Mouse (Mus musculus): ENCODE results near the gene Tcf20. TPM values are rescaled to one million over a fixed set of nuclear protein-coding genes. Genes with fewer than 3 reads are reported as not detected.

The Tcf20 gene
- total RNA-seq, 2 experiments from 2014 or later: 139 to 153 TPM

DNA sequence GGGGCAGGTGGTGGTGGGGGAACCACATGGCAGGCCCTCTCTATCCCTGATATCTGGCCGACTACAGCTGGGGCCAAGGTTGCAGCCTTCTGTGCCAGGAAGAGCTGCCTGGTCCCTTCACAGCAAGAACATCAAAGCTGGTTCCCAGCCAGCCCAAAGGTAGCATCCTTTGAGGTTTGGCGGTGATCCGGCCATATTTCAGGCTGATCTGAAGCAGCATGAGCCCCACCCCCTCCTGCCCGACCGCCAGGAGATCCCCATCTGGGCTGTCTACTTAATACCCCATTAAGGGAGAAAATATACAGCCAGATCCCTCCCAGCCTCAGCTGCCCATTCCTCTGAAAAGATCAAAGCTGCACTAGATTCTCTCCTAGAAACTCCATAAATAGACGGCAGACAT is 59.6 kb downstream of the Tcf20 start:
- peak in 1 of 2 experiments; percentile 46 for DNase-seq (ENCODE audit: low spot score in 2 of 2)

DNA sequence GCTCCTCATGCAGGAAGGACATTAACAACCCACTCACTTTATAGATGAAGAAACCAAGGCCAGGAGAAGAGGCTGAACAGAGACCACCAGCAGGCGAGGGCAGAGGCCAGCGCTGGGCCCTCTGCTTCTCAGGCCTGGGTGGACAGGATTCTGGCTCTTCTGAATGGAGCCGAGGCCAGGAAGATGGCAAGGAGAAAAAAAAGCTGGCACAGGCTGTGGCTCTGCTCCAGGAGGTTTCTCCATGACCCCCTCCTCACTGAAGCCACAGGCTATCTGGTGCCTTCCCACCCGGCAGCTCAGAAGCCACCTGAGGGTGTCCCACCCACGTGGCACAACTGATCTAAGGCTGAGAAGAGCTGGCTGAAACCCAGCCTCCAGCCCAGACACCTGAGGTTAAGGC is 60.6 kb downstream of the Tcf20 start:
- no peak for DNase-seq (ENCODE audit: low spot score in 2 of 2)

- DNase-seq (ENCODE audit: low spot score in 2 of 2): no peak
These were observed 62.8 kb downstream of the Tcf20 start for GRCm38 (mm10) chr15:82924679-82925425.

- DNase-seq (ENCODE audit: low spot score in 2 of 2): no peak
These were observed 64.1 kb downstream of the Tcf20 start for GRCm38 (mm10) chr15:82923531-82923930.

DNA sequence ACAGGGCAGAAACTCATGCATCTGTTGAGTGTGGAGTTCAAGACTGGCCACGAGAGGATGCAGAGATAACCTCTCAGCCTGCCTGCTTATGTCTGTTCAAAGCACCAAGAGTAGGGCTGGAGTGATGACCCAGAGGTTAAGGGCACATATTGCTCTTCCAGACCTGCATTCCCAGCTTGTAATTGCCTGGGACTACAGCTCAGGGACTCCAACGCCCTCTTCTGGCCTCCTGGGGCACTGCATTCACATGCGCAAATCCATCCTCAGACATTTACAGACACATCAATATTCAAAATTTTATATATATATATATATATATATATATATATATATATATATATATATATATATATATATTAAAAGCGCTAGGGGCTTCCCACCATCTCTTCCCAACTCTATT is 64.9 kb downstream of the Tcf20 start:
- no peak for DNase-seq (ENCODE audit: low spot score in 2 of 2)

- peak; percentile 98 to 99 for DNase-seq (ENCODE audit: low spot score in 2 of 2)
These were observed 65.6 kb downstream of the Tcf20 start for GRCm38 (mm10) chr15:82922052-82922451.

DNA sequence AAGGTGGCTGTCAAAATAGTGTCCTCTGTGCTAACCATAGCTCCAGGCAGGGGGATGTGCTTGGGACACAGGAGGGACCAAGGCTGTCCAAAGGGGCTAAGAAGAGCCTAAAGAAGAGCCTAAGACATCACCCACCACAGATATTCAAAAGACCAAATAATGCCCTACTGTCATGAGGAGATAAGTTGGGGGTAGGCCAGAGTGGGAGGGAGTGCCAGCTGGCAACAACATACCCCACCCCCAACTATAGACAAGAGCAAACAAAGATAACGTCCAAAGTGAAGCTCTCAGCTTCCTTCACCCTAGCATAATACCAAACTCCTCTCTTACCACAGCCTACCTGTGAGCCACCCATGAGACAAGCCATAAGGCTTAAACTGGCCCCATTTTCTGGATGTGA is 66.1 kb downstream of the Tcf20 start:
- no peak for DNase-seq (ENCODE audit: low spot score in 2 of 2)

GRCm38 (mm10) chr15:82920895-82921515 is 66.7 kb downstream of the Tcf20 start:
- peak; percentile 56 to 65 for DNase-seq (ENCODE audit: low spot score in 2 of 2)

DNA sequence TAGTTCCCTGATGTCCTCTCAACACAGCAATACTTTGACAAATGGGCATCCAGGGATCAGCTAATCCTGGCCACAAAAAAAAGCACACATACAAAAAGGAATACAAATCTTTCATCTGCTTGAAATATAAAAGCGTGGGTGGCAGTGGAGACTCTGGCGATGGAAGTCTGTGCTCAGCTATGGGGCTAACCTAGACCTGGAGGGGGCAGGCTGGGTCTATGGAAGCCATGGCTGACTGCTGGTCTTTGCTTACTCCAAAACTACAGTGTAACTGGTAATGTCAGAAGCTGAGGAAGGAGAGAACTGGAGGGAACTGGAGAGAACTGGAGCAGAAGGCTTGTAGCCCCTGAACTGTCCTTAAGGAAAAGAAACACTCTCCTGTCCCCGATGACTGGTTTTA is 69.7 kb downstream of the Tcf20 start:
- DNase-seq (ENCODE audit: low spot score in 2 of 2): no peak

- peak; percentile 79 to 88 for DNase-seq (ENCODE audit: low spot score in 2 of 2)
These were observed 70.3 kb downstream of the Tcf20 start for GRCm38 (mm10) chr15:82917207-82917844.

DNA sequence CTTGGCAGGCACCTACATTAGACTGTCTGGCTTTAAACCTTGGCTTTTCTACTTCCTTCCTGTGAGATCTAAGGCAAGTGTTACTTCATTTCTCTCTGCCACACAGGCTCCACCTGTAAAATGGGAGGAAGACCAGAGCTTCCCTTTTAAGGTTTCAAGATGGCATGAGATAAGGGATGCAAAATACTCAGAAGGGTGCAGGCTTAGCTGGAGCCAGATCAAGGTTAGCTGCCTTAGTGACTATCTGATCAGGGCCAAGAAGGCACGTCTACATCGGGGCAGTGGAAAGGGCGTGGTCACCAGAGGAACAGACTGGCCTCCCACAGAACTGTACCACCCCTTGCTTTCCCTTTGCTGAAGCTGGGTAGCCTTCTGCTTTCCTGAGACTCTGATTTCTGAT is 73.2 kb downstream of the Tcf20 start:
- no peak for DNase-seq (ENCODE audit: low spot score in 2 of 2)

DNA sequence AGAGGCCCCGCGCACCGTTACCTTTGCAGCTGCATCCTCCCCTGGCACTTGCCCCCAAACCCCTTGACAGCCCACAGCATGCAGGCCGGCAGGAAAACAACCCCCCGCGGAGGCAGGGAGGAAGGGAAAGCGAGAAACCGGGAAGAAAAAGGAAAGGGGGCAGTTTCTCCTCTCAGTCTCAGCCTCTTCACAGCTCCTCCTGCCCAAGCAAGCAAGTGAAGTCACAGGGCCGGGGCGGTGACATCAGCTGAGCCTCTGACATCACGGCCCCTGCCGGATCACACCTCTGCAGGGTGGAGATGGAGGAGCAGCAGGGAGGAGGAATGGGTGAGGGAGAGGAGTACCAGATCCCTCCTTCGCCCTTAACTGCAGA is 75.7 kb downstream of the Tcf20 start:
- peak in 1 of 2 experiments; percentile 35 for DNase-seq (ENCODE audit: low spot score in 2 of 2)

DNA sequence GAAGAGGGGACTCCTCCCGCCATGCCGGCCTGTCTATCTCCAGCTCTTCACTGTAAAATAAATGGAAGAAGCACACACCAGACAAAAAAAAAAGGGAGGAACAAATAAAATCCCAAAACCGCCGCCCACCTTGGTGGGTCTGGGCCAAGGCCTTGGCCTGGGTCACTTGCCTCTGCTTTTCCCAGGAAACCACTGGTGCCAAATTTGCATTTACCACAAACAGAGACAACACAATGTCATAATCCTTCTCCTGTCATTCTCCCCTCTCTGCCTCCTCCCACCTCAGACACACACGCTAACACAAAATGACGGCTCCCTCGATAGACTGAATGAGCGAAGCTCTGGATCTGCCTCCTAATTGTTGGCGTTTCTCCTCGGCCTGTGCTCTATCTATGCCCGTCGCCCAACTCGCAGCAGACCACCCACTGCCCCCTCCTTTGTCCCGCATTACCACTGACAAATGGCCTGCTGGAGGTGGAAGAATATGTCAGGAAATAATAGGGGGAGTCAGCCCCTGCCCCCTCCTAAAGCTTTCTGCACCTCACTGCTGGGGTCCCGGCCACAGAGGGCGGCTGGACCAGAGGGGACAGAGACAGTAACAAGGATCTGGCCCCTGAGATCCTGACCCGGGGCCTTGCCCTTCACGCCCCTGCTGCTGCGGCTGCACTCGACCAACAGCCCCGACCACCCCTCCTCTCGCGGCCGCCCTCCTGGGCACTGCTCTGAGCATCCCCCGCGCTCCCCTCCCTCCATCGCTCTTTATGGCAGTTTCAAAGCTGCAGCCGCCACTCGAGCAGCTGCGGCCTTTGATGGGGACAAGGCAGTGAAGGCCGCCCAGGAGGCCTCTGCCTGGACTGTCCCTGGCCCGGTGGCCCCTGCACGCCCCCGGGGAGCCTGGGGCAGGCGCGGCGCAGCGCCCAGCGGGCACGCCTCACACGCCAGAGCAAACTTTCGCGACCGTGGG is 76.4 kb downstream of the Tcf20 start:
- peak in 1 of 2 experiments; percentile 47 for DNase-seq (ENCODE audit: low spot score in 2 of 2)

DNA sequence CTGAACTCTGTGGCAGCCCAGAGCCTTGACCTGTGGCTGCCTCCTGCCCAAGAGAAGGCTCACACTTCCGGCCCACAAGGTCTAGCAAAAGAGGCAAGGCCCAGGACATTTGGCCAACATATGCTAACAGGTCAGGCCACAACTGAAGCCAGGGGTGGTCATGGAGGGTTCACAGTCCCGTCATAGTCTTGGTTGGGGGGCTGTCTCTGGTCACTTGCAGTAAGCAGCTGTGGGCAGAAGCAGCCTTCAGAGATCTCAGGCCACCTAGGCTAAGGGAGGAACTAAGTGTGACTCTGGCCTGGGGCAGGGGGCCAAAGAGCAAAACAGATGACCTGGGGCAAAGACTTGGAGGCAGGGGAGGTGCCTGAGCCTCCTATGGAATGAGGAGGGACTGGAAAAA is 77.1 kb downstream of the Tcf20 start:
- no peak for DNase-seq (ENCODE audit: low spot score in 2 of 2)

DNA sequence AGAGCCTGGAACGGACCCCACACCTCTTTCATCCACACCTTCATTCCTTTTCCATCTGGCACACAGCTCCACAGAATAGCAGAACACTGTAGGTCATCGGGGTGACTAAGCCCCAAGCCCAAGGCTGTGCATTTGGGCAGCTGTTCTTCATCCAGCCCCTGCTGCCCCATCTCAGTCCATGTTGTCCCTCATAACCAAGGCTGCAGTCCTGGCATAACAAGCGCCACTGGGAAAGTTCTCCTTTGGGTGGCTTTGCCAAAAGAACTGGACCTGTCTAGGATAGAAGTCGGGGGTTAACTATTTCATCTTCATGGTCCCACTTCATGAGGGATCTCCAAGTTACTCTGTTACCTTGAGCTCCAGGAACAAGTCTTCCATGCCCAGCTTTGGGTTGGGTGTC is 77.9 kb downstream of the Tcf20 start:
- peak in 1 of 2 experiments; percentile 7 for DNase-seq (ENCODE audit: low spot score in 2 of 2)

DNA sequence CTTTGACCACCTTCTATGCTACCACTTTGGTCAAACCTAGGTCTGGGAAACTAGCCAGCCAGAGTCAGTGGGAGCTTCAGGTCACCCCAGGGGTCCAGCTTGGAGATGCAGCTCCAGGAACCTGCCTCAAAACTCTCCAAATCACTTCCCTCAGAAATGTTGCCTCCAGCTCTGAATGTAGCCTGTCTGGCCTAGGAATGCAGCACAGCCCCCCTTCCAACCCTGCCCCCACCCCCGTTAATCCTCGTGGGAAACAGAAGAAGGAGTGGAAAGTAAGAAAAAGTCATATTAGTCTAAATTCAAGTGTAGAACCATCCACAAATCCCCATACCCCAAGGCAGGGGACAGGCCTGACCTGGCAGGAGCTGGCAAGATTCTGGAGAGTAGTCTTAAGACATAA is 79.2 kb downstream of the Tcf20 start:
- no peak for DNase-seq (ENCODE audit: low spot score in 2 of 2)

GRCm38 (mm10) chr15:82907306-82907705 is 80.4 kb downstream of the Tcf20 start:
- no peak for DNase-seq (ENCODE audit: low spot score in 2 of 2)

- DNase-seq (ENCODE audit: low spot score in 2 of 2): no peak
These were observed 81.1 kb downstream of the Tcf20 start for GRCm38 (mm10) chr15:82906574-82907061.

DNA sequence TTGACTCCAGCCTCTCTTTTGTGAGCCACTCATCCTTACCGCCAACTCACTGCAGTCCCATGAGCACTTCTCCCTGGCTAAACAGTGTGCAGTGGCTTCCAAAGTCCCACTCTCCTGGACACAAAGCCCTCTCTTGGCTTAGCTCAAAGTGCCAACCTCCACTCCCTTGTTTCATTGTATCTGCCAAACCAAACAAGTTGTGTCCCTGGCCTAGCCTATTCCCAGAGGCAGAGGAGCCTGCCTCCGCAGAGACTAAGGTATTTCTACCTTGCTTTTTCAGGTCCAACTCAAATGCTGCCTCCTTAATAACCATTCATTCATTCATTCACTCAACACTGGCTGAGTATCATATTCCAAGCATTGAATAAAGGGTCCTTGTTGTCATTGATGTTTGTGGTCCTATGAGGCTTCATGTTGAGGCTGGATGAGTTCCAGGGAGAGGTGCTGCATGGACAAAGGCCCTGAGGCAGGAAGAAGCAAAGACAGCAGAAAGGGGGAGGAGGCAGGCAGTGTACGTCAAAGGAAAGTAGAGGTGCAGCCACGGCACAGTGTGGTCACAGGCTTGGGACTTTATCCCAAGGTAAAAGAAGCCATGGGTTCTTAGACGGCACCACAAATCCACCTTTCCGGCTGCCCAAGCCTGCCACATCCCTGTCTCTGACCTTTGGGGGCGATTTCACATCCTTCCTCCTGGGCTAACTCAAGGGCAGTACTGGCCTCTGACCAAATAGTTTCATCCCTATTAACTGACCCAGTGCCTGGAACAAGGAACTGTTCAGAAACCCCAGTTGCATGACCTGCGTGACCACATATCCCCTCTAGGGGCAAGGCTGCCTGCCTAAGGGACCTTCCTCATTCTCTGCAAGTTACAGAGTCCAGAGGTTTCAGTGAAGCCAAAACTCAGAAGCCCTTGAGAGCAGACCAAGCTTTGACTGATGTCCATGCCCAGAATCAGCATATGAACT is 82.0 kb downstream of the Tcf20 start:
- DNase-seq (ENCODE audit: low spot score in 2 of 2): no peak

DNA sequence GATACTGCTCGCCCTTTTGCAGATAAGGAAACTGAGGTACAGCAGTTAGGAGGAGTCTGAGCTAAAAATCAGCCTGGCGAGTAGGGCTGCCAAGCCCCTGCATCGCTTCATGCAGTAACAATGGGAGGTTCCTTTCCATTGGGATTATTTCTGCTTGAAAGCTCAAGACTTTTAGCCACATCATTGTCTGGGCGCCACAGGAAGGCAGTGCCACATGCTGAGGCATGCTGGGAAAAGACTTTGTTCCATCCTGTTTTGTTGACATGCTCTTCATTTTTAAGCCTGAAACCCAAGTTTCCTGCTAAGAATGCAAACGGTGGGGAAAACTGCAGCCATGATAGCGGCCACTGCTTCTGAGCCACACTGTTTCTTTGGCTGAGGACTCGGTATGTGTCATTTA is 83.1 kb downstream of the Tcf20 start:
- no peak for DNase-seq (ENCODE audit: low spot score in 2 of 2)
